Mouse (Mus musculus): ENCODE measurements around the gene 9030612E09Rik.

9030612E09Rik gene

DNA sequence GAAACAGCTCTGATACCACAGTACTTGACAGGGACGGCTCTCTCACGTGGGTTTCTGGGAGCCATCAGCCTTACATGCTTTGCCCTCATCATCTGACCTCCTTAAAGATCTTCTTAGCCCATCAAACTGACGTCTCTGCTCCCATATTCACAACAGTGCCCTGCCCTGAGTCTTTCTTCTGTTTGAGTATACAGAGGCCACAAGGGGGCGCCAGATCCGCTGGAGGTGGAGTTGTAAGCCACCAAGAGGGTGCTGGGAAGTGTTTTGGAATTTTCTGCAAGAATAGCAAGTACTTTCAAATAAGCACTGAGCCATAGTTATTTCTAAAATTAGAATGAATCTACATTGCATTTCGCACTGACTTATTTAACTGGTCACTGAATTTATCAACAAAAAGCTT lies 37.4 kb downstream of the 9030612E09Rik start:
- DNase-seq = peak; percentile 50 to 51

GRCm38 (mm10) chr10:43217361-43217900 lies 42.9 kb downstream of the 9030612E09Rik start:
- DNase-seq = no peak

DNA sequence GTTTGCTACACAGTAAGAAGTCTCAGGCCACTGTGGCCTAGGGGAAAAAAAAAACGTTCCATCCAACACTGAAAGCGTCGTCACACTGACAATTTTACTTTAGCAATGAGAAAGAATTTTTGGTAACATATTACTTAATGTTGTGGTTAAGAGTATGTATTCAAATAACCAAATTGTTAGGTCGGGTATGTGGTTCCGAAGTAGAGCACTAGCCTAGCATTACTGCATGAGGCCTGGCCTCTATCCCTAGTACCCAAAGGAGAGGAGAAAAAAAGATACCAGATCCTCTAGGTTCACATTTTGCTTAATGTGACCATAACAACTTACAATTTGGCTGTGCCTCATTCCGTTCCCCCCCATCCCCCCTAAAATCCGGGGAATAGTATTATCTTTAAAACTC lies 46.0 kb downstream of the 9030612E09Rik start:
- DNase-seq = no peak

DNA sequence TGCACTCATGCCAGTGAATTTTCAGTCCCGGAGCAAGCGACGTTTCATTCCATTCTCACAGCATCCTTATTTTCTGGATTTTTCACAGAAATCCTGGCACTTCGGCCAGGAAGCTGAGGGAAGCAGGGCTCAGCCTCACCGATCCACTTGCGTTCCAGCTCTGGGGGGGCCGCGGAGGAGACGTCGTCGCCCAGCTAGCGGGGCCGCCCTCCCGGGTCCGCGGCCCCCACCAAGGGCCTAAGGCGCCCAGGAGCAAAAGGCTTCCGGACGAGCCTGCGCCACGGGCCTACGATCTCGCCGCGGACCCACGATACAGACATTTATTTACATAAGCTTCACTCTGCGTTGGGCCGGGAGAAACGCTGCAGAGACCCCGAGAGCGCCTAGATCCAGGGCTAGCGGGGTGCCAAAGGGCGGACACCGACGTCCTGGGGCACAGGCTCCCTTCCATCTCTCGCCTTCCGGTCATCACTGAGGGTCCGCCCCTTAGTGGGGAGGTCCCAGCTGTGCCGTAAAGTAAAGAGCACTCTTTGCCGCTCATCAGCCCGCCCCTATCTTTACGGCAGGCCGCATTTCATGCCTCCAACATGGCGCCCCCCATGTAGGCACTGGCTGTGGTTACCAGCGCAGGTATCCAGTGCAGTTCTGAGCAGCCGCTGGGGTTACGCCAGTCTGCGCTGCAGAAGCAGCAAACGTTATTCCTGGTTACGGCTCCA lies 46.6 kb downstream of the 9030612E09Rik start, which contains the start of gene Pdss2:
Gene Pdss2 (plus strand): TSS at position 577 of the 716 bp plus-strand sequence.
- DNase-seq = peak; percentile 93 to 96

DNA sequence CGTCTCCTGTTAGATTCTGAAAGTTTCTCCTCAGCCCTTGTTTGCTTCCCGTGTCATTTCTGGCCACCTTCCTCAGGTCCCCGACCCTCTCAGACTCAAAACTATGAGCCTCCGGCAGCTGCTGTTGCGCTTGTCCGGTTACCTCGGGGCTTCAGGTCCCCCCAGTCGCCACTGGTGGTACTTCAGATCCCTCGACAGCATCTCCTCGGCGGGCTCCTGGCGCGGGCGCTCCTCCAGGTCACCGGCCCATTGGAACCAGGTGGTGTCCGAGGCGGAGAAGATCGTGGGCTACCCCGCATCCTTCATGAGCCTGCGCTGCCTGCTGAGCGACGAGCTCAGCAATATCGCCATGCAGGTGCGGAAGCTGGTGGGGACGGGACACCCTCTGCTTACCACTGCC lies 47.2 kb downstream of the 9030612E09Rik start:
- peak in 1 of 2 experiments; percentile 55 for DNase-seq

DNA sequence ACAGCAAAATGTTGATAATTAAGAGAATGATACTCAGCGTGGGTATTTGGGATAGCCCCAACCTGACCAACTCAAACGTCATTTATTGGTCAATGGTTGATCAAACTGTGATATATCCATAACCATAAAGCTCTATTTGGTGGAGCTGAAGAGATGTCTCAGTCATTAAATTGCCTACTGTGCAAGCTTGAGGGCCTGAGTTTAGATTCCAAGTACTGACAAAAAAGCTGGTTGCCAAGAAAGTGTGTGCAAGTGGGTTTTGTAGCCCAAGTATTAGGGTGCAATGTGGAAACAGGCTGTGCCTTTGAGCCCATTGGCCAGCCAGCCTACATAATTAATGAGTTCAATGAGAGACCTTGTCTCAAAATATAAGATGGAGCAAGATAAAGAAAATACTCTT lies 48.9 kb downstream of the 9030612E09Rik start:
- no peak for DNase-seq
